Mouse (Mus musculus): ENCODE data around the gene Mcm7.

GRCm38 (mm10) chr5:138160842-138161665 lies 11.2 kb downstream of the Mcm7 start, which contains the start of gene Cops6:
- TF ChIP-seq CTCF (IDR thresholded peaks at IDR 0.05; ENCODE audit: low read depth, low read length) = no peak
- TF ChIP-seq POLR2AphosphoS5 (IDR thresholded peaks at IDR 0.05; ENCODE audit: insufficient replicate concordance, low read depth, low read length) = no peak
- TF ChIP-seq TAL1 (conservative IDR thresholded peaks at IDR 0.05; ENCODE audit: low read depth, low read length) = no peak
